Mouse (Mus musculus) embryonic stem cell, embryonic (primary cell): ENCODE results near the gene Sfrp2.

Experiments used
- CTCF ChIA-PET, 4 experiments: fragments of 300-600 bp in 2 of 4; fragments of 350-600 bp in 2 of 4; sonication (Branson Sonifier 250); formaldehyde crosslinking; loops; one replicate each; lab custom pipeline; 2022; ENCODE audit warnings: inconsistent platforms in 2 of 4; lab: Charles Lee
- POLR2A ChIA-PET, 4 experiments: fragments of 300-600 bp in 2 of 4; fragments of 350-600 bp in 2 of 4; sonication (Branson Sonifier 250); formaldehyde crosslinking; loops; one replicate each; lab custom pipeline; 2022; ENCODE audit warnings: antibody characterized with exemption in 4 of 4, inconsistent platforms in 1 of 4; lab: Charles Lee

Sfrp2 gene

GRCm38 (mm10) chr3:83799486-83799885 lies 33.4 kb downstream of the Sfrp2 start:
- POLR2A ChIA-PET = no interaction called here
- CTCF ChIA-PET = interaction anchor here in 1 of 4 experiments (0.6 kb wide), 1 partner anchor 718 kb away, joined by 3 read pairs; no protein-coding TSS in a partner anchor

GRCm38 (mm10) chr3:83801649-83802155 lies 35.6 kb downstream of the Sfrp2 start:
- ChIA-PET POLR2A (interaction anchor here in 1 of 4 experiments (1.2 kb wide), 1 partner anchor 10 kb away, joined by 3 read pairs; no protein-coding TSS in a partner anchor), CTCF (interaction anchor here in 2 of 4 experiments (1.0 to 1.2 kb wide), 3 partner anchors 40 to 355 kb away, joined by 3 to 4 read pairs (median 3); no protein-coding TSS in a partner anchor)

DNA sequence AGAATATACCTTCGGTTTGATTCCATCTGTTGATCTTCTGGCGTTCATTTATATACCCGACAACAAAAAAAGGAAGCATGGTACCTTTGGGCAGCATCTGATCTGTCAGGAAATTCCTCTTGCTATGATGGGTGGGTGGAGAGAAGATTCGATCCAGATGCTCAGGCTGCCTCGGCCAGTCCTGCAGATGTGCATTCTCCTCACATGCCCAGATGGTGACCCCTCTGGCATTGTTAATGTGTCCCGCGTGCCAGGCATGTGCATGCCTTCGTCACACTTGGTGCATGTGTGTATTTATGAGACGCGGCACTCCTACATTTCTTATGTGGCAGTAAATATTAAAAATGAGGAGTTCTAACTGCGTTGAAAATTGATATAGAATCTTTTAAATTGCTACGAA lies 42.4 kb downstream of the Sfrp2 start:
- ChIA-PET CTCF (no interaction called here), POLR2A (no interaction called here)

GRCm38 (mm10) chr3:83811987-83812386 lies 45.9 kb downstream of the Sfrp2 start:
- CTCF ChIA-PET = interaction anchor here in 1 of 4 experiments (0.9 kb wide), 1 partner anchor 14 kb away, joined by 4 read pairs; no protein-coding TSS in a partner anchor
- POLR2A ChIA-PET = interaction anchor here in 1 of 4 experiments (1.4 kb wide), 1 partner anchor 10 kb away, joined by 3 read pairs; no protein-coding TSS in a partner anchor

DNA sequence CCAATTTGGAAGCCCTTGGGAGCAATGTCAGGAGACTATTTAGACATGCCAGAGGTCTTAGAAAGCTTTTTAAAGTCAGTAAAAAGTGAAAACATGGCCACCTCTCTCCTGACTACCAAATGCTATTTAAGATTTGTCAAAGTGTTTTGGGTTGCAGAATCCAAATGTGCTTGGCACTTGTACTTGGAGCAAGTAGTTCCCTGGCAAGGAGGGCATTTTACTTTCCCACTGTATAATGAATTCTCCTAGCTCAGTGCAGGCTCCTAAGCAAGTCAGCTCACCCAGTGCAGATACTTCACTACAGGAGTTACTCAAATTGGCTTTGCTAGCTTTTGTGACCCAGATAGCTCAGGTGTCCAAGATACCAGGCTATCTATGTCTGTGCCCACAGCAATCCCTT lies 46.7 kb downstream of the Sfrp2 start:
- CTCF ChIA-PET = interaction anchor here in 1 of 4 experiments (1.2 kb wide), 1 partner anchor 87 kb away, joined by 3 read pairs; no protein-coding TSS in a partner anchor
- POLR2A ChIA-PET = no interaction called here

DNA sequence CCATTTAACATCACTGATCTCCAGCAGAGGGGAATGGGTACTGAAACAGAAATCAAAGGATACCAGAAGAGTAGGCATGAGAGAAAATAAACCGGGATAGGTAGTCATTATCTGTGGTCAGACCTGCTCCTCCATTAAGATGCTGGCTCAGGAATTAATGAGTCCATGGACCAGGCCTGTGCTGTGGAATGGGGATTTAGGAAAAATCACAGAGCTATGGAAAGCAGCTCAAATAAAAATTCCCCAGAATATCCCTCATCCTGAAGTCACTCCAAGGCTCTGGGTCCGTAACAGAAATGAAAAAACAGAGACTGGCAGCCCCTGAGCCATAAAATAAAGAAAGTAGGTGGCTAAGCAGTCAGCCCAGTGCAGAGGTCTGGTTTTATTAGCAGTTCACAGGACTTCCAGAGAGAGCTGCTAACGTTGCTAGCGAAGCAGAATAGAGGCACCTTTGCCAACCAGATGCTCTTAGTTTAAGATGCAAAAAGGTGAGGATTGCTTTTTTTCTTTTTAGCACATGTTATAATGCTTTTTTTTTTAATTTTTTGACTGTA lies 50.3 kb downstream of the Sfrp2 start:
- ChIA-PET CTCF (interaction anchor here in 1 of 4 experiments (0.5 kb wide), 1 partner anchor 11 kb away, joined by 5 read pairs; no protein-coding TSS in a partner anchor), POLR2A (no interaction called here)

DNA sequence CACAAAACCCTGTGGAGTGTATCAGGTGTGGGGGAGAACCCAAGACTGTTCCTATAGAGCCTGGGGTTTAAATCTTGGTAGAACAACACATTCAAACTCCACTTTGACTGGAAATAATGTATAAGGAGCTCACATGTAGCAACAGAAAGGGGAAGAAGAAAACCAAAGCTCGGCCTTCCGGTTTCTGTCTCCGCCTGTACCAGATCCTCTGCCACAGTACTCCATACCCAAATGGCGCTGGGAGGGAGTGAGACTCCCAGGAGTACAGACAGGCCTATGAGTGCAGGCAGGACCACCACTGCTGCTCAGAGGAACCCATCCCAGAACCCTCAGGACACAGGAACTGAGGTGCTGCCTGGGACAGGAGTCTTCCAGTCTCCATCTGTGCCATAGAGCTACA lies 57.7 kb downstream of the Sfrp2 start:
- POLR2A ChIA-PET = interaction anchor here in 1 of 4 experiments (1.6 kb wide), 1 partner anchor 13 kb away, joined by 3 read pairs; no protein-coding TSS in a partner anchor
- CTCF ChIA-PET = no interaction called here
